Mouse (Mus musculus): ENCODE results near the gene Wdr61. TPM values are rescaled to one million over a fixed set of nuclear protein-coding genes. Genes with fewer than 3 reads are reported as not detected.

Gene Wdr61
- 10 to 100 TPM; 15.5 to 20.2 (median 17.1) TPM for total RNA-seq (2022)

DNA sequence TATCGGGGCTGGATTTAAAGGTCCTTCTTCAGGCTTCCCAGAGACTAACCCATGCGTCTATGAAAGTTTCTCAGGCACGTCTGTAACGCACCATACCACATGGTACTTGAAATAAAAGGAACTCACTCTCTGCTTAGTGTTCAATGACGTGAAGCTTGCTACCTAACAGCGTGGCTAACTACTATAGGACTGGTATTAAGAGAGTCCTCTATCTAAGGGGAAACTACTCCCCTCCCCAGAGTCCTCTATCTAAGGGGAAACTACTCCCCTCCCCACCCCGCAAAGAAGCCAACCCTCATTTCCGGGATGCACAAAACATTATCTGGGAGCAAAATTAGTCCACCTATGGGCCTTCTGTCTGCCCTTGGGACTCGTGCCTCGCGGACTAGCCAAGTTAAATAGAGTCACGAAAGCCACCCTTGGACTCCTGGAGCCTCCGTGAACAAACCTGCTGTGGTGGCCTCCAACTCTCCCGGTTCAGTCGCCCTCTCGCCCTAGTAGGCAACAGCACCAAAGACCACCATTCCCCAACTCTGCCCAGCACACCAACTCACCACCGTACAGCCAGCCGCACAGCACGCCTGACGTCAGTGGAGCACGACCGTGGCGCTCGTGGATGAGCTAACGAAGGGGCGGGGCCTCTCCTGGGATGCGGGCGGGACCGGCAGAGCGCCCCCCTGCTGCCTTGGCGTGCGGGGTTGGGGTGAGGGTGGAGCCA is at the start of gene Wdr61:
TSS of gene Wdr61 (minus strand) at position 599 of the 718 bp plus-strand sequence.
- DNase-seq (ENCODE audit: low spot score in 2 of 2), result peak; percentile 95

DNA sequence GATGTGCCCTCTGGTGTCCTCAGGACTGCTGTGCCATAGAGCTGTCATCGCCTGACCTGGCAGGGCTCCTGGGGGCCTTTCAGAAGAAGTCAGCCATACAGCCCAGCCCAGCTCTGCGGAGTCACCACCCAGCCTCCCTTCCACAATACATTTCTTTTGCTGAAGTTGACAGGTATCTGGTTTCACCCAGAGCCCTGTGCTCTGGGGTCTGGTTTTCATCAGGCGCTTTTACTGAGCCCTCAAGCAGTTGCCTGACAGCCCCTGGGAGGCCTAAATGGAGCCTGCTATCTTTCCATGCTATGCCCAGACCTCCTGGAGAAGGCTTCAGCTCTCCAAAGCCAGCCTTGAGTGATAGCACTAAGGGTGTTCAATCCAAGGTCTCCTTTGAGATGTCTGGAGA is 49.7 kb upstream of the Wdr61 start:
- DNase-seq (ENCODE audit: low spot score in 2 of 2), result no peak

- DNase-seq (ENCODE audit: low spot score in 2 of 2), result no peak
These were observed 48.2 kb upstream of the Wdr61 start for GRCm38 (mm10) chr9:54782504-54782903.

GRCm38 (mm10) chr9:54779280-54779679 is 45.0 kb upstream of the Wdr61 start:
- DNase-seq (ENCODE audit: low spot score in 2 of 2), result no peak

DNA sequence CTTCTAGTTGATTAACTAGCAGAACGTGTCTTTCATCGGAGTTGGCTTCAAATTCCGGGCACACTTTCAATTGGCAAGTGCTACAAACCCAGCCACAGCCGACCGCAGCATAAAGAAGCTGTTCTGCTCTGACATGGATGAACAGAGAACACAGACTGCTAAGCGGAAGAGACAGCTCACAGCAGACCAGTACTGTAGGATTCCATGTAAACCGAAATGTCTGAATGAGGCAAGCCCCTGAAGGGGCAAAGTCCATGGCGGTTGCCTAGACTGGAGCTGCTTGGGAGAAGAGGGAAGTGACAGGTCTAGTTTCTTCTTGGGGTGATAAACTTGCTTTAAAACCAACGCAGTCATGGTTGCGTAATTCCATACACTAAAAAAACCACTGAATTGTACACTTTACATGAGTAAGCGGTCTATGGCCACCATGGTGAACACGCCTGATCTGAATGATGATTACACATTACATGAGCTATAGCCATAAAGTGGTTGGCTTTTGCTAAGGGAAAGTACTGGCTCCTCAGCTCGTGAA is 42.2 kb upstream of the Wdr61 start:
- DNase-seq (ENCODE audit: low spot score in 2 of 2), result no peak

DNA sequence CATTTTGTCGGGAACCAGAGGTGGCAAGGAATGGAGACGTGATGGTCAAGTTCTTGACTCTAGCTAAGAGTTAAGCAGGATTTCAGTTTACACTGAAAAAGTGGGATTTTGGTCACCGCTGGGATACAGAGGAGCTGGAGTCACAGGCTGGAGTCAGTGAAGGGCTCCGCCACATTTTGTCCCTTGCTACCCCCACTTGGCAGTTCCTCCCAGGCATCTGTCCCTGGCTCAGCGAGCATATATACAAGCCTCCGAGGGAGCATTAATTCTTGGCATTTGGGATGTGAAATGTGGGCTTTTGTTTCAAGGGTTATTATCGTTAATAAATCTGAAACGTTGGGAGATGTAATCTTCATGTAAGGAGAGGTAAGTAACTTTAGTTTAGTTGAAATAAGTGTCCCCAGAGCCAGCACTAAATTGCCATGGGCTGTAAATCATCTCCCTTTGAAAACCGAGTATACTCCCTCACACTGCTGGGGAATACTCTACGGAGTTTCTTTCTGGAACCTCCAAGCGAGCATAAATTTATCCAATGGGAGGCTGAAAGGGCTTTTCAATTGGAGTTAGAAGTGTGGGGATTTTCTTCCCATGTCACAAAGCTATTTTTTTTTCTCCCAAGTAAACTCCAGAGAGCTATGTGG is 35.9 kb upstream of the Wdr61 start:
- DNase-seq (ENCODE audit: low spot score in 2 of 2), result no peak

- DNase-seq (ENCODE audit: low spot score in 2 of 2), result no peak
These were observed 31.2 kb upstream of the Wdr61 start for GRCm38 (mm10) chr9:54765336-54766085.

- no peak for DNase-seq (ENCODE audit: low spot score in 2 of 2)
These were observed 30.4 kb upstream of the Wdr61 start, which contains the start of gene Crabp1 for GRCm38 (mm10) chr9:54764561-54765217. Crabp1 (plus strand) TSS chr9:54764748.

DNA sequence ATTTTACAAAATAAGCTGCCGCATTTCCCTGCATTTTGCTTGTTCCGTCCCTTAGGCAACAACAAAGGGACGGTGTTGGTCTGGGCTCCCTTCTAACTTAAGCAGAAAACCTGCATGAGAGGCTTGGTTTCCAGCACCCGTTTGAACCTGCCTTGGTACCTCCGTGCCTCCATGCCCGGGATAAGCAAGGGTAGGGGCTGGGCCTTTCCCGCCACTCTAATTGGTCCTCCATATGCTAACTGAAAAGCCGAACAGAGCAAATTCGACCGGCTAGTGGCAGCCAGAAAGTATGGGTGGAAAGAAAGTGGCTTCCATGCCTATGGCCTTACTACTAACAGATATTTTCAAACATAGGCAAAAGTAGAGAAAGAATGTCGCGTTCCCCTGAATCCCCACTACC is 29.8 kb upstream of the Wdr61 start:
- no peak for DNase-seq (ENCODE audit: low spot score in 2 of 2)

DNA sequence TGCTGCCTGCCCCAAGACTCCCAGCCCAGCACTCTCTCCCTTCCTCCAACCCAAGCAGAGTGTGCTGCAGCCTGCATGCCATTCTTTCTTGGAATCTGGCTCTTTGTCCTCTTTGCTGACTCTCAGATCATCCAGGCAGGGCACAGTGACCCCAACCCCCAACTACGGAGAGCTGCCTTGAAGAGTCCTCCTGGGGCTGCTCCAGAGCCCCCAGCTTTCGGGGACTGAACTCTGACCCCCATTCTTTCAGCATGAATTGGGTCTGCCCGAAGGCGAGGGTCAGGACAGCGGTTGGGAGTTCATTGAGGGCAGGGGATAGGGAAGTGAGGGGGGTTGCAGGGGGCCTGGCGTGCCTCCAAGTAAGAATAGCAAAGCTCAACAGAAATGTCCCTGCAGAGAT is 25.3 kb upstream of the Wdr61 start:
- DNase-seq (ENCODE audit: low spot score in 2 of 2), result no peak

GRCm38 (mm10) chr9:54752944-54753295 is 18.6 kb upstream of the Wdr61 start:
- DNase-seq (ENCODE audit: low spot score in 2 of 2), result no peak

- no peak for DNase-seq (ENCODE audit: low spot score in 2 of 2)
These were observed 18.1 kb upstream of the Wdr61 start for GRCm38 (mm10) chr9:54752201-54752943.

DNA sequence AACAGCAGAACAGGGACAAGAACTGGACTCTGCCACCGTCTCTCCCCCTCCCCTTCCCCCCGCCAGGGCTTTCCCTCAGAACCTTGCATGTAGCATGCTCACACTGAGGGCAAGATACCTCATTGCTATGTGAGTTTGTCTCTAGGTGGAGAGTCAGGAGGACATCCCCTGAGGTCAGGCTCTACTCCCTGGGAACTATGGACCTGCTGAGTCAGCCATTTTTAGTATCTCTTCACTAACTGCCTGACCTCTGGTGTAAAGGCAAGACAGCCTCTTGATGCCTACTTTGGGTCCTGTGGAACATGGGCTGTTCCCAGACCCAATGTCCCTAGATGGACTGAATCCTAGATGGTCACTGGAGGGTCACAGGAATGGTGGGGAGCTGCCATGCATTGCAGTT is 17.4 kb upstream of the Wdr61 start:
- DNase-seq (ENCODE audit: low spot score in 2 of 2), result no peak

GRCm38 (mm10) chr9:54750215-54750981 is 16.1 kb upstream of the Wdr61 start:
- DNase-seq (ENCODE audit: low spot score in 2 of 2), result no peak

GRCm38 (mm10) chr9:54745740-54746370 is 11.5 kb upstream of the Wdr61 start:
- no peak for DNase-seq (ENCODE audit: low spot score in 2 of 2)

- no peak for DNase-seq (ENCODE audit: low spot score in 2 of 2)
These were observed 9.6 kb upstream of the Wdr61 start for GRCm38 (mm10) chr9:54743891-54744290.

- DNase-seq (ENCODE audit: low spot score in 2 of 2), result no peak
These were observed 4.1 kb upstream of the Wdr61 start for GRCm38 (mm10) chr9:54738376-54738775.

DNA sequence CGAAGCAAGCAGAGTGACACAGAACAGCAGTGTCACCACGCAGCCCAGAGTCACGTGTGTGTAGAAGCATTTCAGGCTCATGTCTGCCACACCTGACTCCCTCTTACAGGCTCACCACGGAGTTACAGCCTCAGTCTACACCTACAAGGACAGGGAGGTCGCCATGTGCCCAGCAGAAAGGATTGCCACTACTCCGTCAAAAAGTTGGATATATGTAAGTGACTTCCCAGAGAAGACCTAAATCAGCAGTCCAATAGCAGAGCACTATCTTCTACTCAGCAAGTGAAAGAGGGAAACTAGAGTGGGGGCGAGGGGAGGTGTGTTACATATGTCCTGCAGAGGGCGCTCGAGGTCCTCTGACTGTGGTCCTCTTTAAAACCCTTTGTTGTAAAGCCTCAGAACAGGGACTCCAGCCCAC is 2.0 kb upstream of the Wdr61 start:
- no peak for DNase-seq (ENCODE audit: low spot score in 2 of 2)

- no peak for DNase-seq (ENCODE audit: low spot score in 2 of 2)
These were observed 427 bp upstream of the Wdr61 start for GRCm38 (mm10) chr9:54734639-54735252.
